Mouse (Mus musculus) kidney, adult 2 months (tissue): Measurements from ENCODE around the gene Bcar3. TPM values are rescaled to one million over a fixed set of nuclear protein-coding genes. Genes with fewer than 3 reads are reported as not detected.

Experiments
- DNase-seq: peaks from one replicate; pipeline ENCODE4 v3.0.0; 2021
- H3K27ac ChIP-seq: fragments of 200-500 bp; 2 replicates; pipeline ENCODE4 v1.5.1; 2012; ENCODE audit warnings: low read depth, low read length, control low read depth, inconsistent platforms; ENCODE audit not compliant: insufficient read depth
- H3K27me3 ChIP-seq: fragments of 200-500 bp; replicated peaks from 2 replicates; pipeline ENCODE4 v1.6.1; 2012; ENCODE audit warnings: mild to moderate bottlenecking, moderate library complexity, low read length, inconsistent platforms; ENCODE audit not compliant: control insufficient read depth, insufficient read depth
- H3K36me3 ChIP-seq: fragments of 200-500 bp; 2 replicates; pipeline ENCODE4 v1.6.1; 2012; ENCODE audit warnings: mild to moderate bottlenecking, moderate library complexity, low read length, inconsistent platforms; ENCODE audit not compliant: control insufficient read depth, insufficient read depth
- H3K4me1 ChIP-seq: fragments of 200-500 bp; 2 replicates; pipeline ENCODE4 v1.6.1; 2011; ENCODE audit warnings: low read length; ENCODE audit not compliant: control insufficient read depth, insufficient read depth
- H3K4me3 ChIP-seq: fragments of 200-500 bp; 2 replicates; pipeline ENCODE4 v1.5.1; 2011; ENCODE audit warnings: mild to moderate bottlenecking, low read depth, low read length, control low read depth; ENCODE audit not compliant: insufficient read depth
- CTCF ChIP-seq: fragments of 200-500 bp; conservative IDR thresholded peaks from 2 replicates; pipeline ENCODE4 v1.5.1; 2011; ENCODE audit warnings: low read depth, mild to moderate bottlenecking, control low read depth, low read length, moderate library complexity, mixed read lengths; ENCODE audit not compliant: insufficient read depth, insufficient read length
- POLR2A ChIP-seq: fragments of 200-500 bp; IDR thresholded peaks from one replicate; pipeline ENCODE4 v1.6.1; 2011; ENCODE audit warnings: low read depth, low read length, control low read depth
- whole genome bisulfite sequencing: fragments of 180-500 bp; shearing (Covaris S2); methylation state at CpG from one replicate; pipeline ENCODE4 v1.1.7; 2018; 5-methylcytosine and 5-hydroxymethylcytosine counted together
- polyA plus RNA-seq: library from polyadenylated mRNA; depleted of rRNA; stranded (reverse); fragments of >200 nt; gene quantifications from 2 replicates; pipeline ENCODE4 v1.2.3, GENCODE M21; 2012

Gene Bcar3
- polyA plus RNA-seq, 1 experiment: 41.3 TPM

- DNase-seq: no peak
- TF ChIP-seq CTCF (no peak), POLR2A (no peak)
- H3K36me3 ChIP-seq: no peaks in the 10 kb centered on the region
- H3K27me3 ChIP-seq: no peaks in the 10 kb centered on the region
- no peaks in the 10 kb centered on the region for H3K4me1 ChIP-seq
- no peak overlapping the region for H3K27ac ChIP-seq
- 99% methylated on average over 4 of the region's 4 CpGs for WGBS
- H3K4me3 ChIP-seq: no peak overlapping the region
Measured at GRCm38 (mm10) chr3:122396957-122397356, 103.0 kb downstream of the Bcar3 start.

- DNase-seq: no peak
- Histone ChIP-seq H3K36me3 (no peaks in the 10 kb centered on the region), H3K27me3 (no peaks in the 10 kb centered on the region), H3K27ac (no peak overlapping the region), H3K4me3 (no peak overlapping the region), H3K4me1 (no peaks in the 10 kb centered on the region)
- 65% methylated on average over 7 of the region's 7 CpGs for WGBS
- TF ChIP-seq POLR2A: no peak
- no peak for TF ChIP-seq CTCF
Measured at GRCm38 (mm10) chr3:122397401-122397800, 103.5 kb downstream of the Bcar3 start.

DNA sequence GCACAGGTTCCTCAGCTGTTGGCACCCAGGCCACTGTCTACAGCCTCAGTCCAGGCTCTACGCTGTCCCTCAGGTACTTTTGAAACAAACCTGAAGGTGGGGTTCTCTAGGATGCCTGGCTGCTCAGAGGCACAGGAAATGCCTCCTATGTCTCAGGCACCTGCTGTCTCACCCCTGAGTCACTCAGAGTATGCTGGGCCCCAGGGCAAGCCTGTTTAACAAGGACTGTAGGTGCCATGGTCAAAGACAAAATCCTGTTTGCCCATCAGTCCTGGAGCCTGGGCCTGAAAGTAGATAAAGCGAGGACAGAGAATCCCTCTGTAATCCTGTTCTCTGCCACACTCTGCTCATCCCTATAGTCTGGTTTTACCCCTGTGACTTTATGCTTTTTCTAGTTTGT is 107.1 kb downstream of the Bcar3 start:
- Histone ChIP-seq H3K4me1 (no peaks in the 10 kb centered on the region), H3K4me3 (no peak overlapping the region), H3K36me3 (no peaks in the 10 kb centered on the region), H3K27me3 (no peaks in the 10 kb centered on the region), H3K27ac (no peak overlapping the region)
- 100% methylated on average over 2 of the region's 2 CpGs for WGBS
- TF ChIP-seq POLR2A (no peak), CTCF (no peak)
- no peak for DNase-seq

- H3K4me1 ChIP-seq: no peaks in the 10 kb centered on the region
- 59% methylated on average over 5 of the region's 5 CpGs for WGBS
- no peak for TF ChIP-seq POLR2A
- no peak for TF ChIP-seq CTCF
- H3K27me3 ChIP-seq: no peaks in the 10 kb centered on the region
- no peak overlapping the region for H3K27ac ChIP-seq
- H3K36me3 ChIP-seq: no peaks in the 10 kb centered on the region
- H3K4me3 ChIP-seq: no peak overlapping the region
- no peak for DNase-seq
Measured at GRCm38 (mm10) chr3:122402143-122402542, 108.2 kb downstream of the Bcar3 start.

DNA sequence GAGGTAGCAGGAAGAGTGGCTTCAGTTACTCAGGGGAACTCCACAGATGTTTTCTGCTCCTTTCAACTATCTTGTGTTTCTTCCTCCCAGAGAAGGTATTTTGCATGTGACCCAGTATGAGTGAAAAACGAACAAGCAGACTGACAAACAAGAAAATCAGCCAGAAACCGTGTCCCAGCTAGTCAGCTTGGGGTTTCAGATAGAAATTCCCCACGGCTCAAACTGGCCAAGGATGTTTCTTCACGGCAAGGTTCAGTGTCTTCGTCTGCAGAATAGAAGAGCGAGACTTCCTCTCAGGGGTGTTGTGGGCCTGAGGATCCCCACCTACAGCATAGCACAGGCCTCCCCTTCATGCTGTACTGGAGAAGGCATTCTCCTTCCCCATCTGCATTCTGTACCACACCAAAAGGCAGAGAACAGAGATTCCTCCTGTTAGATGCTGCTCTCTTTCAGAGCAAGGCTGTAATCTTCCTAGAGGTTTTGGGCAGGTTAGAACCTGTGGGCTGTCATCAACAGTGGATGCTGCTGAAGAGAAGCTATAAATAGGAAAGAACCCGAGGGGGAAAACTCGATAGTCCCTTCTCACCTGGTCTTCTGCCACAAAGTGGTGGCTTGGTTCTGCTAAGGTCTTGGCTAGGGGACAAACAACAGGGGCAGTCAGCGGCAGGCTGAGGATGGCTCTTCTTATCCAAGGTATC is 110.1 kb downstream of the Bcar3 start:
- 83% methylated on average over 9 of the region's 9 CpGs for WGBS

DNA sequence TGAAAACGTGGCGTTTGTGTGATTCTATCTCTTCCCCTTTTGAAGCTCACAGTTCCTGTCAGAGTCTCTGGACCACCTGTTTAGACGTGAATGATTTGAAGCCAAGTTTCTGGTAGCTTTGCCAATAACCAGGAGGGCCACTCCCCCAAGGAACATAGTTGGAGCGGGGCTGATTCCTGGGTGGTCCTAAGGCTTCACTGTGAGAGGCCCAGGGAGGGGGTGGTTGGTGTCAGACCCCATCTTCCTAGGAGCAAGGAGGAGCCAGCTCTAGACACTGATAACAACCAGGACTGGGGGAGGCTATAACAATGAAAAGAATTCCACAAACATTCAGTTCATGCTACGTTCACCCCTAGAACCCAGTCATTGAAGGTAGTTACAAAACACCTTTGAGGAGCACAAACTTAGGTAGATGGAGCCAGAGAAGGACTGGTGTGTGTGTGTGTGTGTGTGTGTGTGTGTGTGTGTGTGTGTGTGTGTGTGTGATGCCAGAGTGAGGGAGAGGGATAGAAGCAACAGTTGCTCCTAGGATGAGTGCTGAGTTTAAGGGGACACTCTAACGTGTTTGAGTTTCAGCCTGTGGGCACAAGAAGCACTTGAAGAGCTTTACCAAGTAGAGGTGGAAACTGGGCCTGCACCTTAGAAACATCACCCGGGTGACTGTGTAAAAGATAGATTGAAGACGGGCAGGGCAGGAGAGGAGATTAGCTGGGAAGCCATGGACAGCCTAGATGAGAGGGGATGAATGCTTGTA is 111.4 kb downstream of the Bcar3 start:
- 71% methylated on average over 8 of the region's 8 CpGs for WGBS
- no peak overlapping the region for H3K27ac ChIP-seq
- no peaks in the 10 kb centered on the region for H3K4me1 ChIP-seq
- no peaks in the 10 kb centered on the region for H3K27me3 ChIP-seq
- DNase-seq: no peak
- TF ChIP-seq POLR2A: no peak
- no peak for TF ChIP-seq CTCF
- no peak overlapping the region for H3K4me3 ChIP-seq
- H3K36me3 ChIP-seq: no peaks in the 10 kb centered on the region

More for the DNA sequence above, 110.1 kb downstream of the Bcar3 start:
- Histone ChIP-seq H3K4me3 (no peak overlapping the region), H3K4me1 (no peaks in the 10 kb centered on the region), H3K27me3 (no peaks in the 10 kb centered on the region), H3K27ac (no peak overlapping the region), H3K36me3 (no peaks in the 10 kb centered on the region)
- TF ChIP-seq CTCF (no peak), POLR2A (no peak)
- no peak for DNase-seq

DNA sequence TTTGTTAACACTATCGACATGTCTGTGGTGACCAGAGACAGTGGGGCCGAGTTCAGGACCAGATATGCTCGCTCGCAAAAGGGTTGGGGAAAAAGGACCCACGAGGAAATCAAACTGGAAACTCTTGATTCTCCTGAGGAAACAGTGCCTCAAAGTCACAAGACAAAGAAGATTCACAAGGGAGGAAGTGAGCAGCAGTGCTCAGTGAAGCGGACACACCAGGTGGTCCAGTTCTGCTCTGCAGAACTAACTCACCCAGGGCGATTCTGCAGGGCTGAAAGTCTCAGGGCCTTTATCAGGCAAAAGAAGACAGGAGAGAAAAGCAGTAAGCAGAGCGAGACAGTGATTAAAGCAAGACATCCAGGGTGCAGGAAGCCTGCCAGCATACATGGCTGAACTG is 112.5 kb downstream of the Bcar3 start:
- WGBS: 74% methylated on average over 8 of the region's 8 CpGs
- H3K4me3 ChIP-seq: no peak overlapping the region
- H3K36me3 ChIP-seq: no peaks in the 10 kb centered on the region
- no peaks in the 10 kb centered on the region for H3K27me3 ChIP-seq
- TF ChIP-seq POLR2A: no peak
- no peak for TF ChIP-seq CTCF
- H3K4me1 ChIP-seq: no peaks in the 10 kb centered on the region
- DNase-seq: no peak
- no peak overlapping the region for H3K27ac ChIP-seq
